8 mouse cellular contexts compared by ENCODE assay signal in genomic region chr17:35915538-35916296, GRCm38 (mm10). TPM values are rescaled to one million over a fixed set of nuclear protein-coding genes. Genes with fewer than 3 reads are reported as not detected.
DNase-seq lines count a peak whose midpoint lies in the region; ATAC-seq lines count a peak whose summit lies in the region.

No protein-coding gene starts in this region.

- WGBS in heart, embryonic 16.5 days, result under 1% methylated on average over 28 of the region's 28 CpGs
- 4% methylated on average over 28 of the region's 28 CpGs for WGBS in forebrain, embryonic 15.5 days
- WGBS in limb, embryonic 13.5 days, result 2% methylated on average over 28 of the region's 28 CpGs
- 3% methylated on average over 28 of the region's 28 CpGs for WGBS in neural tube, embryonic 15.5 days

- DNase-seq in heart, adult 8-10 months (ENCODE audit: low spot score), result no peak
- peak; percentile 71 for DNase-seq in R1 (ENCODE audit: low read depth, low spot score)
- no peak for DNase-seq in gastrocnemius, postnatal 4 days (ENCODE audit: low spot score in 2 of 2)
- DNase-seq in ovary, postnatal 14 days (ENCODE audit: low spot score), result no peak

- no peaks in the 10 kb centered on the region for H3K27me3 ChIP-seq in heart, embryonic 16.5 days (ENCODE audit: control insufficient read depth, insufficient read depth, low read length)
- H3K27me3 ChIP-seq in forebrain, embryonic 15.5 days, result no peaks in the 10 kb centered on the region
- no peaks in the 10 kb centered on the region for H3K27me3 ChIP-seq in limb, embryonic 13.5 days
- H3K27me3 ChIP-seq in neural tube, embryonic 15.5 days (replicated peaks), result no peaks in the 10 kb centered on the region

- no peak for ATAC-seq in heart, embryonic 16.5 days (replicated peaks; ENCODE audit: extremely low read depth, insufficient read depth, low FRiP score)
- ATAC-seq in forebrain, embryonic 15.5 days (replicated peaks), result no peak; the same call in 1 of the 2 replicates
- no peak; the same call in 1 of the 2 replicates for ATAC-seq in limb, embryonic 13.5 days (ENCODE audit: low FRiP score, low read depth)
- no peak for ATAC-seq in neural tube, embryonic 15.5 days (ENCODE audit: low FRiP score)

- H3K9ac ChIP-seq in heart, embryonic 16.5 days (ENCODE audit: low read length), result peak overlapping the region; percentile 73
- H3K9ac ChIP-seq in forebrain, embryonic 15.5 days (replicated peaks), result peak overlapping the region; percentile 92
- peak overlapping the region; percentile 95 for H3K9ac ChIP-seq in limb, embryonic 13.5 days
- H3K9ac ChIP-seq in neural tube, embryonic 15.5 days (replicated peaks), result peak overlapping the region; percentile 67

- peak overlapping the region; percentile 72 for H3K4me3 ChIP-seq in heart, embryonic 16.5 days (ENCODE audit: low read length)
- H3K4me3 ChIP-seq in forebrain, embryonic 15.5 days, result peak overlapping the region; percentile 77
- peak overlapping the region; percentile 79 for H3K4me3 ChIP-seq in limb, embryonic 13.5 days
- H3K4me3 ChIP-seq in neural tube, embryonic 15.5 days (replicated peaks), result peak overlapping the region; percentile 73

- peaks cover 22% of the 10 kb centered on the region for H3K4me1 ChIP-seq in heart, embryonic 16.5 days (ENCODE audit: control insufficient read depth, insufficient read depth, low read length)
- peaks cover 29% of the 10 kb centered on the region for H3K4me1 ChIP-seq in forebrain, embryonic 15.5 days
- H3K4me1 ChIP-seq in limb, embryonic 13.5 days, result peaks cover 26% of the 10 kb centered on the region
- peaks cover 30% of the 10 kb centered on the region for H3K4me1 ChIP-seq in neural tube, embryonic 15.5 days

- peak overlapping the region; percentile 93 for H3K27ac ChIP-seq in heart, embryonic 16.5 days (ENCODE audit: low read length)
- peak overlapping the region; percentile 99 for H3K27ac ChIP-seq in forebrain, embryonic 15.5 days (replicated peaks)
- peak overlapping the region; percentile 87 for H3K27ac ChIP-seq in limb, embryonic 13.5 days
- H3K27ac ChIP-seq in neural tube, embryonic 15.5 days (replicated peaks), result peak overlapping the region; percentile 99

- peaks cover 17% of the 10 kb centered on the region for H3K36me3 ChIP-seq in heart, embryonic 16.5 days (ENCODE audit: control insufficient read depth, insufficient read depth)
- H3K36me3 ChIP-seq in forebrain, embryonic 15.5 days, result peaks cover 7% of the 10 kb centered on the region; the same call in 1 of the 2 replicates
- H3K36me3 ChIP-seq in limb, embryonic 13.5 days, result peaks cover 43% of the 10 kb centered on the region
- H3K36me3 ChIP-seq in neural tube, embryonic 15.5 days, result 0 out of 2 replicates have a peak, but pooled peaks cover 11% of the 10 kb centered on the region

- H3K4me2 ChIP-seq in heart, embryonic 16.5 days (ENCODE audit: low read depth, low read length), result peak overlapping the region; percentile 74
- peak overlapping the region; percentile 66 for H3K4me2 ChIP-seq in forebrain, embryonic 15.5 days (replicated peaks)
- peak overlapping the region; percentile 89 for H3K4me2 ChIP-seq in limb, embryonic 13.5 days (replicated peaks)
- peak overlapping the region; percentile 78 for H3K4me2 ChIP-seq in neural tube, embryonic 15.5 days

- H3K9me3 ChIP-seq in heart, embryonic 16.5 days (replicated peaks; ENCODE audit: control insufficient read depth, low read length), result no peaks in the 10 kb centered on the region
- no peaks in the 10 kb centered on the region for H3K9me3 ChIP-seq in forebrain, embryonic 15.5 days
- H3K9me3 ChIP-seq in limb, embryonic 13.5 days, result no peaks in the 10 kb centered on the region
- H3K9me3 ChIP-seq in neural tube, embryonic 15.5 days (replicated peaks), result no peaks in the 10 kb centered on the region

RNA-seq across cellular contexts. Expression of gene Mrps18b, which starts 0.5 kb away (rescaled TPM):
- 70.1 and 77.3 TPM in 2 replicates for polyA plus RNA-seq in heart, embryonic 16.5 days (2015; fragmentation: Nextera tagmentation; extraction: Ambion mirVana)
- 10 to 100 TPM; 56.1 to 73.8 (median 57.0) TPM for total RNA-seq in heart, adult 8-10 months (2022)
- polyA plus RNA-seq in forebrain, embryonic 15.5 days (2015; fragmentation: Nextera tagmentation; extraction: Ambion mirVana), result 53.1 and 54.1 TPM in 2 replicates
- 67.1 and 67.5 TPM in 2 replicates for polyA plus RNA-seq in limb, embryonic 13.5 days (2015; fragmentation: Nextera tagmentation; extraction: Ambion mirVana)
- 67.1 and 73.6 TPM in 2 replicates for polyA plus RNA-seq in neural tube, embryonic 15.5 days (2015; fragmentation: Nextera tagmentation; extraction: Ambion mirVana)
- total RNA-seq in gastrocnemius, postnatal 4 days (2021), result 10 to 100 TPM; 40.5 to 46.8 TPM

RNA-seq across cellular contexts. Expression of gene Ppp1r10, which starts 0.5 kb away (rescaled TPM):
- polyA plus RNA-seq in heart, embryonic 16.5 days (2015; fragmentation: Nextera tagmentation; extraction: Ambion mirVana), result 25.3 and 28.7 TPM in 2 replicates
- 10 to 100 TPM; 22.7 to 42.3 (median 25.8) TPM for total RNA-seq in heart, adult 8-10 months (2022)
- polyA plus RNA-seq in forebrain, embryonic 15.5 days (2015; fragmentation: Nextera tagmentation; extraction: Ambion mirVana), result 51.5 and 53.9 TPM in 2 replicates
- polyA plus RNA-seq in limb, embryonic 13.5 days (2015; fragmentation: Nextera tagmentation; extraction: Ambion mirVana), result 42.4 and 43.7 TPM in 2 replicates
- 36.7 and 40.8 TPM in 2 replicates for polyA plus RNA-seq in neural tube, embryonic 15.5 days (2015; fragmentation: Nextera tagmentation; extraction: Ambion mirVana)
- total RNA-seq in gastrocnemius, postnatal 4 days (2021), result 10 to 100 TPM; 44.6 to 52.8 TPM

RNA-seq across cellular contexts. Expression of gene Atat1, which starts 5.8 kb away (rescaled TPM):
- 41.1 and 45.5 TPM in 2 replicates for polyA plus RNA-seq in heart, embryonic 16.5 days (2015; fragmentation: Nextera tagmentation; extraction: Ambion mirVana)
- total RNA-seq in heart, adult 8-10 months (2022), result 1 to 10 TPM; 6.6 to 9.3 (median 8.3) TPM
- 421 and 435 TPM in 2 replicates for polyA plus RNA-seq in forebrain, embryonic 15.5 days (2015; fragmentation: Nextera tagmentation; extraction: Ambion mirVana)
- 128 and 139 TPM in 2 replicates for polyA plus RNA-seq in limb, embryonic 13.5 days (2015; fragmentation: Nextera tagmentation; extraction: Ambion mirVana)
- polyA plus RNA-seq in neural tube, embryonic 15.5 days (2015; fragmentation: Nextera tagmentation; extraction: Ambion mirVana), result 259 and 319 TPM in 2 replicates
- 10 to 100 TPM; 13.3 to 18.4 TPM for total RNA-seq in gastrocnemius, postnatal 4 days (2021)

RNA-seq across cellular contexts. Expression of gene 2310061I04Rik, which starts 18.5 kb away (rescaled TPM):
- 33.7 and 34.6 TPM in 2 replicates for polyA plus RNA-seq in heart, embryonic 16.5 days (2015; fragmentation: Nextera tagmentation; extraction: Ambion mirVana)
- 100 to 1,000 TPM in 3 of 4 experiments, 10 to 100 TPM in 1; 85.5 to 115 (median 106) TPM for total RNA-seq in heart, adult 8-10 months (2022)
- 37.9 and 41.5 TPM in 2 replicates for polyA plus RNA-seq in forebrain, embryonic 15.5 days (2015; fragmentation: Nextera tagmentation; extraction: Ambion mirVana)
- 21.9 and 25.0 TPM in 2 replicates for polyA plus RNA-seq in limb, embryonic 13.5 days (2015; fragmentation: Nextera tagmentation; extraction: Ambion mirVana)
- 59.2 and 75.2 TPM in 2 replicates for polyA plus RNA-seq in neural tube, embryonic 15.5 days (2015; fragmentation: Nextera tagmentation; extraction: Ambion mirVana)
- 10 to 100 TPM; 44.4 to 49.0 TPM for total RNA-seq in gastrocnemius, postnatal 4 days (2021)

RNA-seq across cellular contexts. Expression of gene Dhx16, which starts 36.1 kb away (rescaled TPM):
- 27.4 and 29.2 TPM in 2 replicates for polyA plus RNA-seq in heart, embryonic 16.5 days (2015; fragmentation: Nextera tagmentation; extraction: Ambion mirVana)
- total RNA-seq in heart, adult 8-10 months (2022), result 10 to 100 TPM; 18.7 to 20.8 (median 20.1) TPM
- 36.3 and 38.0 TPM in 2 replicates for polyA plus RNA-seq in forebrain, embryonic 15.5 days (2015; fragmentation: Nextera tagmentation; extraction: Ambion mirVana)
- 41.8 and 42.5 TPM in 2 replicates for polyA plus RNA-seq in limb, embryonic 13.5 days (2015; fragmentation: Nextera tagmentation; extraction: Ambion mirVana)
- 26.8 and 30.5 TPM in 2 replicates for polyA plus RNA-seq in neural tube, embryonic 15.5 days (2015; fragmentation: Nextera tagmentation; extraction: Ambion mirVana)
- 10 to 100 TPM; 22.1 to 25.1 TPM for total RNA-seq in gastrocnemius, postnatal 4 days (2021)
